Mouse (Mus musculus): Measurements from ENCODE around the gene Rab1b. TPM values are rescaled to one million over a fixed set of nuclear protein-coding genes. Genes with fewer than 3 reads are reported as not detected.
"Not testable (repeated sequence)": the region's sequence is repeated elsewhere in the genome, so short reads cannot be mapped to it uniquely, and the experiment has no call there.

Gene Rab1b
- 211 and 225 TPM in 2 replicates for polyA plus RNA-seq (2014; fragmentation: Nextera tagmentation; extraction: Ambion mirVana)

DNA sequence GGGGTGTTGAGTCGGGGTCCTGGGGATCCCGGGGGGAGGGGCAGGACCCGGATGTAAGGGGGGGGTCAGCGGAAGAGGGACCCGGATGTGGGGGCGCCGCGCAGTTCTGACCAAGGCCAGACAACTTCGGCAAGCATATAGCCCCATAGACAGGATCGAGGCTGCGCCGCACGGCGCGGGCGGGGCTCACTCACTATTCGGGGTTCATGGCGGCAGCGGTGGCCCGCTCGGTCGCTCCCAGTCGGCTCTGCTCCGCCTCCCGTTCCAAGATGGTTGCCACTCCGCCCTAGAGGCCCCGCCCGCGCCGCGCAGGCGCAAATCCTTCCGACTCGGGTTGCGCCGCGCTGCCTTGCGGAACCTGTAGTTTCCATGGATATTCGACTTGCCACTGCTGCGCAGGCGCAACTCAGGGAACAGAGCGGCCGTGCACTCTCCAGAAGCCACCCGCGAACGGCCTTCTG is at the start of gene Rab1b:
Gene Rab1b, minus strand, starts transcription at position 342 of the 461 bp plus-strand sequence.
- peaks cover 30% of the 10 kb centered on the region for H3K36me3 ChIP-seq (ENCODE audit: control insufficient read depth, insufficient read depth, low read length)
- WGBS (ENCODE audit: insufficient replicate concordance) = under 1% methylated on average over 45 of the region's 46 CpGs

DNA sequence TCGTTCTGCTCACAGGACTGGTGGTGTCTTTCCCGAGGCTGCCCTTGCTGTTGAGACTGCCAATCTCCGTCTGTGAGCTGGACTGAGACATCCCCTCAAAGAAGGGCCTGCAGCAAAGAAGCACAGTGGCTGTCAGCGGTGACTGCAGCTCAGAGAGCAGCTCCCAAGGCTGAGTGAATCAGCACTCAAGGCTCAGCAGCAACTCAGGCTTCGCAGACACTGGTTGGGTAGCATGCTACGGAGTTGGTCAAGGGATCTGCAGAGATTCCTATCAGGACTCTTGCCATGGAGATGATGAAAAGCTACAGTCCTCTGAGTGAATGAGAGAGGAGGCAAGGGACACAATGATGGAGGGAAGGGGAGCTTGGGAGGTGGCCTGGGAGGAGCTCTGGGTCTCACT is 45.4 kb upstream of the Rab1b start:
- H3K36me3 ChIP-seq (ENCODE audit: control insufficient read depth, insufficient read depth, low read length) = peaks cover 17% of the 10 kb centered on the region
- ATAC-seq (replicated peaks; ENCODE audit: insufficient number of reproducible peaks, low FRiP score, low TSS enrichment) = no peak
- H3K27me3 ChIP-seq (ENCODE audit: control insufficient read depth, insufficient read depth, low read length) = no peaks in the 10 kb centered on the region
- H3K4me3 ChIP-seq (ENCODE audit: low read depth, low read length) = no peak overlapping the region
- H3K9me3 ChIP-seq (replicated peaks; ENCODE audit: control insufficient read depth, low read length) = no peaks in the 10 kb centered on the region
- no peak overlapping the region for H3K4me2 ChIP-seq
- no peak overlapping the region for H3K9ac ChIP-seq (ENCODE audit: low read depth, low read length)
- 89% methylated on average over 6 of the region's 6 CpGs for WGBS (ENCODE audit: insufficient replicate concordance)
- no peak overlapping the region for H3K27ac ChIP-seq (ENCODE audit: low read depth, low read length)
- no peaks in the 10 kb centered on the region for H3K4me1 ChIP-seq (ENCODE audit: control insufficient read depth, insufficient read depth, low read length)

More for the DNA sequence above, at the start of gene Rab1b:
- H3K4me2 ChIP-seq = peak within 1 kb of the TSS; percentile 95
- peaks cover 15% of the 10 kb centered on the region for H3K4me1 ChIP-seq (ENCODE audit: control insufficient read depth, insufficient read depth, low read length)
- peak; percentile 86 for ATAC-seq (replicated peaks; ENCODE audit: insufficient number of reproducible peaks, low FRiP score, low TSS enrichment)
- peak within 1 kb of the TSS; percentile 86 for H3K9ac ChIP-seq (ENCODE audit: low read depth, low read length)
- no peaks in the 10 kb centered on the region for H3K27me3 ChIP-seq (ENCODE audit: control insufficient read depth, insufficient read depth, low read length)
- no peaks in the 10 kb centered on the region for H3K9me3 ChIP-seq (replicated peaks; ENCODE audit: control insufficient read depth, low read length)
- H3K4me3 ChIP-seq (ENCODE audit: low read depth, low read length) = peak within 1 kb of the TSS; percentile 92
- H3K27ac ChIP-seq (ENCODE audit: low read depth, low read length) = peak within 1 kb of the TSS; percentile 87

DNA sequence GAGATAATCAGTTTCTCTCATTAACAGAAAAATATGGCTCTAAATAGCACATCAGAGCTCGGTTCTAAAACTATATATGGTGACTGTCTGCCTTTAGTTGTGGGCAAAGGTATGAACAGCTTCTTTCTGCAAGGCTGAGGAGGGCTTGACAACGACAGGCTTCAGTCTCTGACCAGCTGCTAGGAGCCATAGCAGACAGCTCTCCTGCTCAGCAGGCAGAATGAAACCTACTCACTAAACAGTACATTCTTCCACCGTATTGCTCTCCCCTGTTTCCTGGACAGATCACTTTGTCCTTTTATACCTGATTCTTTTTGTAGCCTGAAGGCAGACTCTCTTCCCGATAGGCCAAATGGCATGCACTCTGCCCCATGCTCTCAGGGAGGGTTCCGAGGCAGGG is 44.9 kb upstream of the Rab1b start:
- H3K4me1 ChIP-seq (ENCODE audit: control insufficient read depth, insufficient read depth, low read length) = no peaks in the 10 kb centered on the region
- no peak overlapping the region for H3K9ac ChIP-seq (ENCODE audit: low read depth, low read length)
- WGBS (ENCODE audit: insufficient replicate concordance) = 80% methylated on average over 5 of the region's 5 CpGs
- H3K27me3 ChIP-seq (ENCODE audit: control insufficient read depth, insufficient read depth, low read length) = no peaks in the 10 kb centered on the region
- no peak overlapping the region for H3K27ac ChIP-seq (ENCODE audit: low read depth, low read length)
- no peak overlapping the region for H3K4me3 ChIP-seq (ENCODE audit: low read depth, low read length)
- H3K36me3 ChIP-seq (ENCODE audit: control insufficient read depth, insufficient read depth, low read length) = peaks cover 17% of the 10 kb centered on the region
- ATAC-seq (replicated peaks; ENCODE audit: insufficient number of reproducible peaks, low FRiP score, low TSS enrichment) = no peak
- no peak overlapping the region for H3K4me2 ChIP-seq
- no peaks in the 10 kb centered on the region for H3K9me3 ChIP-seq (replicated peaks; ENCODE audit: control insufficient read depth, low read length)

DNA sequence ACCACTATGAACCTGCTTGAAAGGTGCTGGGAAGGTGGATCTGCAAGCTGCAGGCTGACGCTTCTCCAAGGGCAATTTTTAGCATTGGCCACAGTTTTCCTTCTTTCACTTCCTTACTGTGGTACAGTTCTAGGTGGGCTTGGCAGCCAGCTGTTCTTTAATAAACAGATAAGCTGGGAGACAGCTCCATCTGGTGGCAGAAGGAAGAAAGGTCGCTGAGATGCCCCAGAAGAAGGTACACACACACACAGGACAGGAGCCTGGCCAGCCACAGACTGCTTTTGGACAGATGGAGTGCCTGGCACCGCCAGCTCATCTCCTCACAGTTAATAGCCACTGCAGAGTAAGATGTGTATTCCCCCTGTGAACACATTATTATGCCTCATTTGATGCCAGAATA is 44.5 kb upstream of the Rab1b start:
- Histone ChIP-seq H3K4me1 (ENCODE audit: control insufficient read depth, insufficient read depth, low read length) (no peaks in the 10 kb centered on the region), H3K4me2 (no peak overlapping the region), H3K9me3 (replicated peaks; ENCODE audit: control insufficient read depth, low read length) (no peaks in the 10 kb centered on the region), H3K27me3 (ENCODE audit: control insufficient read depth, insufficient read depth, low read length) (no peaks in the 10 kb centered on the region), H3K4me3 (ENCODE audit: low read depth, low read length) (no peak overlapping the region), H3K9ac (ENCODE audit: low read depth, low read length) (no peak overlapping the region), H3K27ac (ENCODE audit: low read depth, low read length) (no peak overlapping the region), H3K36me3 (ENCODE audit: control insufficient read depth, insufficient read depth, low read length) (peaks cover 17% of the 10 kb centered on the region)
- WGBS (ENCODE audit: insufficient replicate concordance) = 40% methylated on average over 3 of the region's 3 CpGs
- ATAC-seq (replicated peaks; ENCODE audit: insufficient number of reproducible peaks, low FRiP score, low TSS enrichment) = no peak

DNA sequence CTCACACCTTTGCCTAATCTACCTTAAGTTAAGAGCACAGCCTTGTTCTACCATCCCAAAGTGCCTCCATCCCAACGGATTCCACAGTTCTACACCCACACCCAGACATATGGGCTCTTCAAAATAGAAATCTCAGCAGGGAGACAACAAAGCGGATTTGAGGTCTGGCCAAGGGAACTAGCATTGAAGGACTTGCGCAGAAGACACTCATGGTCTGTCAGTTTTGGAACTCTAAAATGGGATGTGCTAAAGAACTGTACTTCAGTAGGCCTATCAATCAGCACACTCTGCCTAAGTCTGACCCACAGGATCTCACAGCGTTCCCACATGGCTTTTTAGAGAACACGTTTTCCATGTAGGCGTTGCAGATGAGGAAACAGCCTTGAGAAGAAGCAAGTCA is 43.5 kb upstream of the Rab1b start:
- H3K36me3 ChIP-seq (ENCODE audit: control insufficient read depth, insufficient read depth, low read length) = peaks cover 14% of the 10 kb centered on the region

DNA sequence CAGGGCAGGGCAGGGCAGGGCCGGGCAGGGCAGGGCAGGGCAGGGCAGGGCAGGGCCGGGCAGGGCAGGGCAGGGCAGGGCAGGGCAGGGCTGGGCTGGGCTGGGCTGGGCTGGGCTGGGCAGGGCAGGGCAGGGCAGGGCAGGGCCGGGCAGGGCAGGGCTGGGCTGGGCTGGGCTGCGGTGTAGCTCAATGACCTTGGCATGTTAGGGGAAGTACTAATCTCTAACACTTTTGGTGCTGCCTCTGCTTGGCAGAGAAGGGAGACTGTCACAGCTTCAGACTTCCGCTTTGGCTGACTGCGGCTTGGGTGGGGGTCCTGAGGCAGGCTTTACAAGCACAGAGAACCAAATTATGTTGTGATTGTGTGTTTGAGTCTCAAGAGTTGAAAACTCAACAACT is 42.2 kb upstream of the Rab1b start:
- not testable (repeated sequence) for H3K4me1 ChIP-seq (ENCODE audit: control insufficient read depth, insufficient read depth, low read length); ATAC-seq (replicated peaks; ENCODE audit: insufficient number of reproducible peaks, low FRiP score, low TSS enrichment); H3K27me3 ChIP-seq (ENCODE audit: control insufficient read depth, insufficient read depth, low read length); H3K9ac ChIP-seq (ENCODE audit: low read depth, low read length); H3K4me3 ChIP-seq (ENCODE audit: low read depth, low read length); H3K4me2 ChIP-seq; H3K9me3 ChIP-seq (replicated peaks; ENCODE audit: control insufficient read depth, low read length); H3K27ac ChIP-seq (ENCODE audit: low read depth, low read length)
- 80% methylated on average over 5 of the region's 6 CpGs for WGBS (ENCODE audit: insufficient replicate concordance)
- peaks cover 14% of the 10 kb centered on the region for H3K36me3 ChIP-seq (ENCODE audit: control insufficient read depth, insufficient read depth, low read length)

More for the DNA sequence above, 43.5 kb upstream of the Rab1b start:
- WGBS (ENCODE audit: insufficient replicate concordance) = 86% methylated on average over 6 of the region's 6 CpGs
- no peak overlapping the region for H3K27ac ChIP-seq (ENCODE audit: low read depth, low read length)
- no peak overlapping the region for H3K4me2 ChIP-seq
- ATAC-seq (replicated peaks; ENCODE audit: insufficient number of reproducible peaks, low FRiP score, low TSS enrichment) = no peak
- no peak overlapping the region for H3K4me3 ChIP-seq (ENCODE audit: low read depth, low read length)
- H3K4me1 ChIP-seq (ENCODE audit: control insufficient read depth, insufficient read depth, low read length) = no peaks in the 10 kb centered on the region
- no peaks in the 10 kb centered on the region for H3K27me3 ChIP-seq (ENCODE audit: control insufficient read depth, insufficient read depth, low read length)
- no peaks in the 10 kb centered on the region for H3K9me3 ChIP-seq (replicated peaks; ENCODE audit: control insufficient read depth, low read length)
- H3K9ac ChIP-seq (ENCODE audit: low read depth, low read length) = no peak overlapping the region

DNA sequence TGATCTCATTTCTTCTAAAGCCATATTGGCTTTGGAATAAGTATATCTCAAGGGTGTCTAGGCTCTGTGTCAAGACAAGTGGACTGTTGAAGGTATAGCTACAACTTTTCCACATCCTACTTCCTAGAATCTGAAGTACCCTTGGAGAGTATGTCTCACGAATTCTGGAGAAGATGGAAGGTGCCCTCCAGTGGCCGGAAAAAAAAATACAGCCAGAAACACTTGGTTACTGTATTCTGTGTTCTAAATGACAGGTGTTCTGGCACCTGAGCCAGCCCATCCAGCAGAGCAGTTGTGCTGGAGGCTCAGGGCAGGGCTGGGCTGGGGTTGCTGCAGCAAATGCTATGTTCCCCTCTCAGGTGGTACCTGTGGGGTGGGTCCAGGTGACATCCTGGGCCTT is 32.8 kb upstream of the Rab1b start:
- no peak overlapping the region for H3K4me2 ChIP-seq
- no peaks in the 10 kb centered on the region for H3K4me1 ChIP-seq (ENCODE audit: control insufficient read depth, insufficient read depth, low read length)
- no peak overlapping the region for H3K9ac ChIP-seq (ENCODE audit: low read depth, low read length)
- no peaks in the 10 kb centered on the region for H3K9me3 ChIP-seq (replicated peaks; ENCODE audit: control insufficient read depth, low read length)
- peaks cover under 1% of the 10 kb centered on the region for H3K36me3 ChIP-seq (ENCODE audit: control insufficient read depth, insufficient read depth, low read length)
- H3K27ac ChIP-seq (ENCODE audit: low read depth, low read length) = no peak overlapping the region
- ATAC-seq (replicated peaks; ENCODE audit: insufficient number of reproducible peaks, low FRiP score, low TSS enrichment) = no peak
- H3K4me3 ChIP-seq (ENCODE audit: low read depth, low read length) = no peak overlapping the region
- 0% methylated on average over 2 of the region's 2 CpGs for WGBS (ENCODE audit: insufficient replicate concordance)
- H3K27me3 ChIP-seq (ENCODE audit: control insufficient read depth, insufficient read depth, low read length) = no peaks in the 10 kb centered on the region

DNA sequence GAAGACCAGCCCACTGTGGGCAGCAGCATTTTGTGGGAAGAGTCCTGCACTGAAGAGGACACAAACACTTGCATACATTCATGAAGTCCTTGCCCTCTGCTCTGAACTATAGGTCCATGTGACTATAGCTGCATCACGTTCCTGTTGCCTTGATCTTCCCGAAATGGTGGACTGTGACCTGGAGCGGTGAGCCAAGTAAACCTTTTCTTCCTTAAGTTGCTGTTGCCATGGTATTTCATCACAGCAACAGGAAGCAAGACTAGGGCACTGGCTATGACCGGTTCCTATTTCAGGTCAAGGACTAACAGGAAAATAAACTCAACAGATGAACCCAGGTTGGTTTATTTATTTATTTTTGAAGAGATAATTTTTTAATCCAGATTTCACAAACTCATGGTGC is 24.4 kb upstream of the Rab1b start:
- 69% methylated on average over 4 of the region's 4 CpGs for WGBS (ENCODE audit: insufficient replicate concordance)
- Histone ChIP-seq H3K4me2 (no peak overlapping the region), H3K36me3 (ENCODE audit: control insufficient read depth, insufficient read depth, low read length) (peaks cover 4% of the 10 kb centered on the region; the same call in 1 of the 2 replicates), H3K9ac (ENCODE audit: low read depth, low read length) (no peak overlapping the region), H3K9me3 (replicated peaks; ENCODE audit: control insufficient read depth, low read length) (no peaks in the 10 kb centered on the region), H3K4me3 (ENCODE audit: low read depth, low read length) (no peak overlapping the region), H3K27me3 (ENCODE audit: control insufficient read depth, insufficient read depth, low read length) (no peaks in the 10 kb centered on the region), H3K27ac (ENCODE audit: low read depth, low read length) (no peak overlapping the region), H3K4me1 (ENCODE audit: control insufficient read depth, insufficient read depth, low read length) (no peaks in the 10 kb centered on the region)
- ATAC-seq (replicated peaks; ENCODE audit: insufficient number of reproducible peaks, low FRiP score, low TSS enrichment) = no peak

DNA sequence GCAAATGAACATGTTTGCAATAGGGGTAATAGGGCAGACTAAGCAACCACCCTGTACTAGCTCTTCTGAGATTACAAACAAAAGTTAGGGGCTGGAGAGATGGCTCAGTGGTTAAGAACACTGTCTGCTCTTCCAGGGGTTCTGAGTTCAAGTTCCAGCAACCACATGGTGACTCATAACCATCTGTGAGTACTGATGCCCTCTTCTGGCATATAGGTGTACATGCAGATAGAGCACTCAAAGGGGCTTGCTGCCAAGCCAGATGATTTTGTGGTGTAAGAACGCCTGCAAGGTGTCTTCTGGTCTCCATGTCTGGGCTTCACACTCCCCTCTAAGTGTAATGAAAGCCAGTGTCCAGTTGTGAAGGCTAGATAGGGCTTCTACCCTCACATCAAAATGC is 22.9 kb upstream of the Rab1b start:
- H3K36me3 ChIP-seq (ENCODE audit: control insufficient read depth, insufficient read depth, low read length) = peaks cover 4% of the 10 kb centered on the region; the same call in 1 of the 2 replicates
- no peaks in the 10 kb centered on the region for H3K9me3 ChIP-seq (replicated peaks; ENCODE audit: control insufficient read depth, low read length)
- 57% methylated on average over 1 of the region's 1 CpGs for WGBS (ENCODE audit: insufficient replicate concordance)
- ATAC-seq (replicated peaks; ENCODE audit: insufficient number of reproducible peaks, low FRiP score, low TSS enrichment) = no peak
- H3K4me2 ChIP-seq = no peak overlapping the region
- no peaks in the 10 kb centered on the region for H3K4me1 ChIP-seq (ENCODE audit: control insufficient read depth, insufficient read depth, low read length)
- no peaks in the 10 kb centered on the region for H3K27me3 ChIP-seq (ENCODE audit: control insufficient read depth, insufficient read depth, low read length)
- no peak overlapping the region for H3K27ac ChIP-seq (ENCODE audit: low read depth, low read length)
- H3K4me3 ChIP-seq (ENCODE audit: low read depth, low read length) = no peak overlapping the region
- no peak overlapping the region for H3K9ac ChIP-seq (ENCODE audit: low read depth, low read length)

All from heart, embryonic 11.5 days (tissue).